Mouse (Mus musculus): ENCODE results near the gene Hnrnpc. TPM values are rescaled to one million over a fixed set of nuclear protein-coding genes. Genes with fewer than 3 reads are reported as not detected.
"Not testable (repeated sequence)": the region's sequence is repeated elsewhere in the genome, so short reads cannot be mapped to it uniquely, and the experiment has no call there.

Gene Hnrnpc
- total RNA-seq, 2 experiments from 2014 or later: 125 to 133 TPM

- DNase-seq: no peak
- intact Hi-C loops (cut with DNase I): loop anchor here (10.0 kb wide), 1 partner anchor 209 kb away; no protein-coding TSS in a partner anchor
These were observed 1.5 kb upstream of the Hnrnpc start for GRCm38 (mm10) chr14:52105308-52105707.

GRCm38 (mm10) chr14:52104677-52105285 is 953 bp upstream of the Hnrnpc start:
- DNase-seq: no peak
- intact Hi-C loops (cut with DNase I): loop anchor here (1.0 to 10.0 kb wide), 5 partner anchors 84 to 210 kb away; partner anchors contain the start of genes Chd8, Supt16 and Zfp219

GRCm38 (mm10) chr14:52103474-52103855 is 363 bp downstream of the Hnrnpc start:
- intact Hi-C loops (cut with DNase I): loop anchor here (5.0 to 10.0 kb wide), 4 partner anchors 94 to 211 kb away; partner anchors contain the start of genes Chd8 and Supt16
- no peak for DNase-seq

- no peak for DNase-seq
- intact Hi-C loops (cut with DNase I): loop anchor here (5.0 to 10.0 kb wide), 4 partner anchors 96 to 213 kb away; partner anchors contain the start of genes Chd8 and Supt16
These were observed 2.3 kb downstream of the Hnrnpc start for GRCm38 (mm10) chr14:52101285-52102157.

GRCm38 (mm10) chr14:52100170-52100960 is 3.5 kb downstream of the Hnrnpc start:
- intact Hi-C loops (cut with DNase I): loop anchor here (5.0 to 10.0 kb wide), 4 partner anchors 97 to 214 kb away; partner anchors contain the start of genes Chd8 and Supt16
- DNase-seq: no peak

- intact Hi-C loops (cut with DNase I): no loop called here
- DNase-seq: no peak
These were observed 4.3 kb downstream of the Hnrnpc start for GRCm38 (mm10) chr14:52099563-52099962.

- DNase-seq; intact Hi-C loops (cut with DNase I): not testable (repeated sequence)
These were observed 5.4 kb downstream of the Hnrnpc start for GRCm38 (mm10) chr14:52098387-52098786.

GRCm38 (mm10) chr14:52097191-52097590 is 6.6 kb downstream of the Hnrnpc start:
- intact Hi-C loops (cut with DNase I); DNase-seq: not testable (repeated sequence)

GRCm38 (mm10) chr14:52094533-52094932 is 9.3 kb downstream of the Hnrnpc start:
- DNase-seq: no peak
- intact Hi-C loops (cut with DNase I): no loop called here

GRCm38 (mm10) chr14:52083083-52083482 is 20.7 kb downstream of the Hnrnpc start:
- DNase-seq: no peak
- intact Hi-C loops (cut with DNase I): no loop called here

- intact Hi-C loops (cut with DNase I): no loop called here
These were observed 32.2 kb downstream of the Hnrnpc start for GRCm38 (mm10) chr14:52071599-52072137.

GRCm38 (mm10) chr14:52066135-52066534 is 37.7 kb downstream of the Hnrnpc start:
- no peak for DNase-seq
- intact Hi-C loops (cut with DNase I): no loop called here

More at GRCm38 (mm10) chr14:52071599-52072137, 32.2 kb downstream of the Hnrnpc start:
- no peak for DNase-seq

- DNase-seq: no peak
- intact Hi-C loops (cut with DNase I): no loop called here
These were observed 42.0 kb downstream of the Hnrnpc start for GRCm38 (mm10) chr14:52061798-52062197.

- DNase-seq: no peak
- intact Hi-C loops (cut with DNase I): no loop called here
These were observed 43.0 kb downstream of the Hnrnpc start for GRCm38 (mm10) chr14:52060800-52061199.

- no peak for DNase-seq
- intact Hi-C loops (cut with DNase I): no loop called here
These were observed 43.8 kb downstream of the Hnrnpc start for GRCm38 (mm10) chr14:52059982-52060381.

- DNase-seq: not testable (repeated sequence)
These were observed 51.1 kb downstream of the Hnrnpc start for GRCm38 (mm10) chr14:52052720-52053119.

GRCm38 (mm10) chr14:52045966-52046565 is 57.8 kb downstream of the Hnrnpc start:
- intact Hi-C loops (cut with DNase I): no loop called here

More at GRCm38 (mm10) chr14:52052720-52053119, 51.1 kb downstream of the Hnrnpc start:
- intact Hi-C loops (cut with DNase I): not testable (repeated sequence)

GRCm38 (mm10) chr14:52044901-52045678 is 58.7 kb downstream of the Hnrnpc start:
- DNase-seq: no peak
- intact Hi-C loops (cut with DNase I): no loop called here

More at GRCm38 (mm10) chr14:52045966-52046565, 57.8 kb downstream of the Hnrnpc start:
- no peak for DNase-seq

- no peak for DNase-seq
- intact Hi-C loops (cut with DNase I): no loop called here
These were observed 60.4 kb downstream of the Hnrnpc start for GRCm38 (mm10) chr14:52043446-52043845.

All from heart, postnatal 36 days (tissue).